Mouse (Mus musculus): ENCODE measurements around the gene Agrn.
A peak's percentile ranks its signal among the peaks of the same experiment; 100 is the strongest.

Agrn gene

GRCm38 (mm10) chr4:156197131-156197828 lies at the start of gene Agrn:
TSS of gene Agrn (minus strand) at chr4:156197488.
- peak; percentile 84 for DNase-seq

DNA sequence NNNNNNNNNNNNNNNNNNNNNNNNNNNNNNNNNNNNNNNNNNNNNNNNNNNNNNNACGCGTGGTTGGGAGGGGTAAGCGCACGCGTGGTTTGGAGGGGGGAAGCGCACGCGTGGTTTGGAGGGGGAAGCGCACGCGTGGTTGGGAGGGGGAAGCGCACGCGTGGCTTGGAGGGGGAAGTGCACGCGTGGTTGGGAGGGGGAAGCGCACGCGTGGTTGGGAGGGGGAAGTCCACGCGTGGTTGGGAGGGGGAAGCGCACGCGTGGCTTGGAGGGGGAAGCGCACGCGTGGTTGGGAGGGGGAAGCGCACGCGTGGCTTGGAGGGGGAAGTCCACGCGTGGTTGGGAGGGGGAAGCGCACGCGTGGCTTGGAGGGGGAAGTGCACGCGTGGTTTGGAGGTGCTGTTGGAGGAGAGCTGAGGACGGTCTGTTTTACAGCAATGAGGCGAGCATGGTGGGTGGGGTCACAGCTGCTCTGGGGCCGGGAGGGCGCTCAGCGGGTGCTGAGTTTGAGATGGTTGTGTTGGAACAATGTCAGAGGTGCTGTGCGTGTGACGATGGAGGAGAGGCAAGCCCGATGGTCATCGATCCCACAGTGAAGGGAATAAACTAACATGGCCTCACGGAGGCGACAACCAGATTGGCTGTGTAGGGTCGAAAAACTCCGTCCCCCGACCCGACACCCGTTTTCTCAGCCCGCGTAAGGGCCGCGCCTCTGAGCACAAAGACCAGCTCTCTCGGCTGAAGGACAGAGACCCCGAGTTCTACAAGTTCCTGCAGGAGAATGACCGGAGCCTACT lies 39.6 kb upstream of the Agrn start:
- DNase-seq, result peak; percentile 66

DNA sequence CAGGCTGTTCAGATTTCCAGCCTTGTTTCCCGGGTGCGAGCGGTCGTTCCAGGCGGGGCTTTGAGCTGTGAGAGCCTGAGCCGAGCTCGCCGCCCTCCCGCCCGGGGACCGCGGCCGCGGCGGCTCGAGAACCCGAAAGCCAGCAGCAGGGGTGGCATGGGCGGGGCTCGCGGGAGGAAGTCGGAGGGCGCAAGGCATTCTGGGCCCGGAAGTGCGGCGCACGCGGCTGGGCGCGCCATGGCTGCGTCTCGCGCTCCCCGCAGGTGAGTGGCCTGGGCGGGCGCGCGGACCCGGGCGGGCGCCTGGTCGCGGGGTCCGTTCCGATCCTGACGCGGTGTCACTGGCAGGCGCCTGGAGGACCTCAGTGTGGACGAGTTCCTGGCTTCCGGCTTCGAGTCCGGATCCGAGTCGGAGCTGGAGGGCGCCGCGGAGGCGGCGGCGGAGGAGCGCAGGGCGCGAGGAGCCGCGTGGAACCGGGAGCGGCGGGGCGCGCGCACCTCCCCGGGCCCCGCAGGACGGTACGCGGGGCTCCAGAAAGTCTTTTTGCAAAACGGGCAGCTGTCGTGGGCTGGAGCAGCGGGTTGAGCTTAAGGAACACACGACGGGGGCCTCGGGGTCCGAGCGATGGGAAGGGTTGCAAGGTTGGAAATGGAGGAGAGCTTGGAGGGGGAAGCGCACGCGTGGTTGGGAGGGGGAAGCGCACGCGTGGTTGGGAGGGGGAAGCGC lies 38.7 kb upstream of the Agrn start, which contains the start of gene Noc2l:
TSS of gene Noc2l (plus strand) at position 203 of the 726 bp plus-strand sequence.
- DNase-seq, result peak; percentile 95

- peak; percentile 43 for DNase-seq
These were observed 38.1 kb upstream of the Agrn start for GRCm38 (mm10) chr4:156235360-156235770.

- peak; percentile 77 for DNase-seq
These were observed 37.5 kb upstream of the Agrn start, which contains the start of gene Plekhn1 for GRCm38 (mm10) chr4:156234701-156235213. TSS of gene Plekhn1 (minus strand) at chr4:156234857.

DNA sequence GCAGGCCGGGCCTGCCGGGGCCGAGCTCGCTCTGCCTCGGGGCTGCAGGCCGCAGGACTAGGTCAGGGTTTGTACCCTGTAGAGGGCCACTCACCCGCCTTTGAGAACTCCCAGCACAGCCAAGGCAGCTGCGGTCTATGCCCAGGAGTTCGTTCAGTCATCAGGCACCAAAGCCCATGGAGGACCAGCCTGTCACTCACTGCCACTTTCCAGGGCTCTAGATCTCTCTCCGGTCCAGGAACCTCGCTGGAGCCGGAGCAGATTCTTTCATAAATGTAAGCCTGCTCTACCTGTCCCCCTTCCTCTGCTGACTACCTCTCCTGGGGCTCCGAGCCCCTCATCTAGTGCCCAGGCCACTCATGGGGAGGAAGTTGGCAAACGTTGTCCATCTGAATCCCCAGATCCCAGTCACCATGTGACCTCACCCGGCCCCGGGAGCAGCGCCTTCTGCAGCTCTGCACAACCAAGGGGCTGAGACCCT lies 36.8 kb upstream of the Agrn start:
- no peak for DNase-seq

- peak; percentile 62 for DNase-seq
These were observed 31.2 kb upstream of the Agrn start for GRCm38 (mm10) chr4:156228393-156229024.

GRCm38 (mm10) chr4:156227752-156228392 lies 30.6 kb upstream of the Agrn start:
- DNase-seq, result no peak

DNA sequence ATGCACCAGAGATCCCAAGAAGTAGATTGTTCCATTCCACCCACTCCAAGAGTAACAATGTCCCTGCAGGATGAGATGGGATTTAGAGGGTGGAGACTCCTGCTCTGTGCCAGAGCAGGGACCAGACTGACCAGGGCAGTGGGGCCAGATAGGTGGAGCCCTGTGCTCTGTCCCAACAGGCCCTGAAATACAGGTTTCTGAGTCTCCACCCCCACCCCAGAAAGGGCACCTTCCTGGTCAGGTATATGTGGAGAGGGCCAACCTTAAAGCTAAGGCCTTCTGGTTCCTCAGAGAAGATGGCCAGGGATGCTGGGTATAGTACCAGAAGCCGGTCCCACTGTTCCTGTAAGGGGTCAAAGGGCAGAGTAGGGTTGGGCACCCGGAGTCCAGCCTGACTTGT lies 27.0 kb upstream of the Agrn start:
- no peak for DNase-seq

DNA sequence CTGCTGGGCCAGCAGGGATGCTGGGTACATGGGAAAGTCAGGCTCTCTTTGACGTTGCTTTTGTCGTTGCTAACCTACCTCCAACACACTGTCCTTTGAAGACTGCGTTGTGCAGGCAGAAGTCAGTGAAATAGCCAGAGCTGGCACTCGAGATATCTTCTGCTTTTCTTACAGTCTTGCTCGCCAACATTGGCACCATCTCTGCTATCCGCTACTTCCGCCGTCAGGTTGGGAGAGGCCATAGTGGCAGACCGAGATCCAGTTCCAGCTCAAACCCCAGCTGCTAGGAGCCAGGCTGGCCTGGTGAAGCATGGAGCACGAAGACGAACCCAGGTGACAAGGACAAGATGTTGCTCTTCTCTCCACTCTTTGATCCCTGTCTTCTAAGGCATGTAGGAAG lies 22.6 kb upstream of the Agrn start:
- DNase-seq, result no peak

GRCm38 (mm10) chr4:156217838-156218237 lies 20.6 kb upstream of the Agrn start:
- DNase-seq, result no peak

GRCm38 (mm10) chr4:156217022-156217669 lies 19.9 kb upstream of the Agrn start:
- no peak for DNase-seq

DNA sequence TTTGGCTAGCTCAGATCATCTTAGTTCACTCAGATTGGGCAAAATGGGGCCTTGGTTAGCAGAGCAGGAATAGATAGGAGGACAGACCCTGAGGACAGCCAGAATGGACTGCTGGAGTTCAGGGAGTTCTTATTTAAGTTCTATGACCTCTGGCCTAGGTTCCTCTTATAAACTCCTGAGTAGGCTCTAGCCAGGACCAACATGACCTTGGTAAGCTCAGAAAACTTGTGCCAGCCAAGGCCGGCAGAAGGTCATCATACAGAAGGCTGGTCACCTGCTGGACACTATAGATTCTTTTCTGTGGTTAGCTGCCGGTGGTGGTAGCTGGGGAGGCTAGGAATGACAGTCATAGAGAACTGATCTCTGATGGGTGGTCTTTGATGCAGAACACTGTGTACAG lies 18.9 kb upstream of the Agrn start:
- no peak for DNase-seq

DNA sequence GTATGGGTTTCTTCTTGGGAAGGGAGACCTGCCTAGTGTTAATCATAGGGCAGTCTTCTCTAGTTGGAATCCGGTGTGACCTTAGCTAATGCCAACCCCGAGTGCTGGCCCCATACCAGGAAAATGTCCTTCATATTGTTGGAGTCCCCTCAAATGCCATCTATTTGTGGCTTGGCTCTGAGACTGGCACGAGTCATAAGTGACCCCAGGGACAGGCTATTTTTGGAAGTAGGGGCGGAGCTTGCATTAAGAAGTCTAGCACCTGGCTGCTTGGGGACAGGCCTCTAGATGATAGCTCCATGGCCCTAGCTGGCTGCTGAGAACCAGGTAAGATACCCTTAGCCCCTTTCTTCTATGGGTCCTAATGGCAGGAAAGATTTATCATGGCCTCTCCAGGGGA lies 18.4 kb upstream of the Agrn start, which contains the start of gene Perm1:
TSS of gene Perm1 (plus strand) at position 220 of the 400 bp plus-strand sequence.
- DNase-seq, result no peak

- no peak for DNase-seq
These were observed 15.8 kb upstream of the Agrn start for GRCm38 (mm10) chr4:156213134-156213533.

- DNase-seq, result no peak
These were observed 12.8 kb upstream of the Agrn start for GRCm38 (mm10) chr4:156209963-156210635.

DNA sequence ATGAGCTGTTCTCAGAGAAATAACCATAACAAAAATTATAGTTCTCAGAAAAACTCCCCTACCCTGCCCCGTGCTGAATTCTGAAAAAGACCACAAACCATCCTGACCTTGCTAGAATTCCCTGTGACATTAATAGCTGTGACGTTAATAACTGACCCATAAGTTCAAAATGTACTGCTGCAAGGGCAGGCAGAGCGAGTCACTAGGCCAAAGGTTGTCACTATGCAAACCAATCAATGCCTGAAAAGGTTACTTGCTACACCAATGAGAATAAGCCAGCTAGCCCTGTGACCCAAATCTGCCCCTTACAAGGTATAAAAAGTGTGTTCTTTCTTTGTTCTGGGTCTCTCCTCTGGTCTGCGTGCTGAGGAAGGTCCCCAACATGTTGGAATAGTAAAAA lies 11.6 kb upstream of the Agrn start:
- no peak for DNase-seq

- DNase-seq, result no peak
These were observed 6.3 kb upstream of the Agrn start for GRCm38 (mm10) chr4:156203413-156204131.

DNA sequence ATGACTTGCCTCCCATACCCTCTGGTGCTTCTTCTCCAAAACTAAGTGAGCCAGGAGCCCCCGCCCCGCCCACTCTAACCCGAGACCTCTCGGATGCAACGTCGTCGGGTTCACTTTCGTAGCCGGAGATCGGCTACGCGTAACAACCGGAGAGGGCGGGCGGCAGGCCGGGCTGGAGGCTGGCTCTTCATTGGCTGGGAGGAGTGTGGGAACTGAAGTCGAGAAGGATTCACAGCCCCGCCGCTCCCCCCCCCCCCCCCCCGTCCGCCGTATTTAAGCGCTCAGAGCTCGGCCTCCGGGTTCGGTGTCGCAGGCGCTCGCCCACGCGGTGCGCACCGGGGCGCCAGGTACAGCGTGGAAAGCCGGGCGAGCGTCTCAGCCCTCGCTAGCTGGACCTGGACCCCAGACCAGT lies 5.7 kb upstream of the Agrn start, which contains the start of gene AW011738:
TSS of gene AW011738 (plus strand) at position 304 of the 412 bp plus-strand sequence.
- peak; percentile 82 for DNase-seq

- peak; percentile 73 for DNase-seq
These were observed 5.2 kb upstream of the Agrn start for GRCm38 (mm10) chr4:156202462-156202893.

All from liver (tissue).